ENCODE assay signal across 15 mouse cellular contexts in genomic region chr19:26355054-26355453, GRCm38 (mm10).
"Had no signal": no experiment of that assay in that cellular context is flagged by ENCODE, and none has a peak within 500 bp of the region (broad histone marks: within the 10 kb centered on the region; RNA-seq: fewer than 3 reads in every experiment).

No protein-coding gene starts in this region.

- H3K36me3 ChIP-seq: liver, embryonic 15.5 days; midbrain, embryonic 13.5 days; midbrain, embryonic 15.5 days; neural tube, embryonic 12.5 days; stomach, embryonic 15.5 days had no signal

- ATAC-seq: liver, postnatal 0 days; midbrain, embryonic 13.5 days; midbrain, embryonic 15.5 days had no signal

- H3K27ac ChIP-seq: liver, embryonic 15.5 days; macrophage; midbrain, embryonic 13.5 days; midbrain, embryonic 15.5 days; neural tube, embryonic 12.5 days; stomach, embryonic 15.5 days; stomach, postnatal 0 days had no signal

- H3K4me3 ChIP-seq: liver, embryonic 15.5 days; megakaryocyte, embryonic 14.5 days; midbrain, embryonic 13.5 days; midbrain, embryonic 15.5 days; neural tube, embryonic 12.5 days; stomach, embryonic 15.5 days had no signal

- H3K4me1 ChIP-seq: liver, embryonic 15.5 days; megakaryocyte, embryonic 14.5 days; midbrain, embryonic 13.5 days; midbrain, embryonic 15.5 days; neural tube, embryonic 12.5 days; stomach, embryonic 15.5 days had no signal

- DNase-seq: liver, postnatal 0 days; lung, adult 2 months; right cerebral cortex, postnatal 14 days; thymus, adult 2 months; thymus, postnatal 25 days; thymus, postnatal 4 days had no signal

- H3K4me2 ChIP-seq: liver, embryonic 15.5 days; midbrain, embryonic 11.5 days; midbrain, embryonic 13.5 days; midbrain, embryonic 15.5 days; neural tube, embryonic 12.5 days; stomach, embryonic 15.5 days had no signal

- H3K27me3 ChIP-seq: liver, embryonic 15.5 days; megakaryocyte, embryonic 14.5 days; midbrain, embryonic 13.5 days; midbrain, embryonic 15.5 days; neural tube, embryonic 12.5 days; stomach, embryonic 15.5 days had no signal

- H3K9ac ChIP-seq: liver, embryonic 15.5 days; liver, postnatal 0 days; midbrain, embryonic 13.5 days; midbrain, embryonic 15.5 days; neural tube, embryonic 12.5 days; stomach, embryonic 15.5 days had no signal

- H3K9me3 ChIP-seq: liver, embryonic 15.5 days; megakaryocyte, embryonic 14.5 days; midbrain, embryonic 13.5 days; midbrain, embryonic 15.5 days; neural tube, embryonic 12.5 days; stomach, embryonic 15.5 days had no signal
